8 mouse cellular contexts compared by ENCODE assay signal in the genomic region with DNA sequence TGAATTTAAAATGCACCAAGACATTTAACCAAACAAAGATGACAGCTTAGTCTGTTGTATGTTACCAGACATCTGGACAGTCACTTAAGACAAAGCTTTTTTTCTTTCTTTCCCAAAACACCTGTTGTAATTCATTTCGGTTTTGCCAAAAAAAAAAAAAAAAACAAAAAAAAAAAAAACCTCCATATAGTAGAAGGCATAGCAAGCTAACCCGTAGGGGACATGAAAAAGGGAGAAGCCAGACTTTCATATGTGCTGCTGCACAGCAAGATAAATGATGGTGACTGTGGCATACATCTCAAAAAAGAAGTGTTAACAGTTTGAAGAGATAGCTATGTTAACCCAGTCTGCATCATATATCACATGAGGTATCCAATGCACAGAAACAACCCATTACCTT. TPM values are rescaled to one million over a fixed set of nuclear protein-coding genes. Genes with fewer than 3 reads are reported as not detected.
DNase-seq lines count a peak whose midpoint lies in the region; ATAC-seq and TF ChIP-seq lines count a peak whose summit lies in the region.

No protein-coding gene starts in this region.

- no peak for TF ChIP-seq CTCF in lung, postnatal 0 days (IDR thresholded peaks at IDR 0.05)
- no peak for TF ChIP-seq CTCF in cerebellum, adult 2 months (IDR thresholded peaks at IDR 0.05; ENCODE audit: borderline replicate concordance, insufficient read depth, low read depth, low read length)

- no peaks in the 10 kb centered on the region for H3K36me3 ChIP-seq in lung, postnatal 0 days (ENCODE audit: insufficient read depth, low read length)
- H3K36me3 ChIP-seq in forebrain, embryonic 13.5 days (ENCODE audit: poor library complexity, severe bottlenecking): no peaks in the 10 kb centered on the region
- H3K36me3 ChIP-seq in liver, embryonic 12.5 days: no peaks in the 10 kb centered on the region
- no peaks in the 10 kb centered on the region for H3K36me3 ChIP-seq in stomach, embryonic 15.5 days

- no peak for TF ChIP-seq EP300 in lung, postnatal 0 days (IDR thresholded peaks at IDR 0.05)

- peak overlapping the region; percentile 63 for H3K4me3 ChIP-seq in lung, postnatal 0 days (ENCODE audit: low read depth, low read length)
- peak overlapping the region; percentile 50 for H3K4me3 ChIP-seq in forebrain, embryonic 13.5 days
- H3K4me3 ChIP-seq in liver, embryonic 12.5 days: peak overlapping the region; percentile 65
- peak overlapping the region; percentile 61 for H3K4me3 ChIP-seq in stomach, embryonic 15.5 days (replicated peaks)
- H3K4me3 ChIP-seq in cerebellum, adult 2 months (replicated peaks; ENCODE audit: insufficient read depth, low read depth, low read length): no peak overlapping the region

- 29% methylated on average over 2 of the region's 2 CpGs for WGBS in lung, postnatal 0 days
- 71% methylated on average over 2 of the region's 2 CpGs for WGBS in forebrain, embryonic 13.5 days
- 38% methylated on average over 2 of the region's 2 CpGs for WGBS in liver, embryonic 12.5 days (ENCODE audit: insufficient replicate concordance)
- WGBS in stomach, embryonic 15.5 days: 34% methylated on average over 2 of the region's 2 CpGs
- WGBS in cerebellum, adult 2 months: 35% methylated on average over 2 of the region's 2 CpGs

- ATAC-seq in lung, postnatal 0 days: no peak
- ATAC-seq in forebrain, embryonic 13.5 days: no peak
- ATAC-seq in liver, embryonic 12.5 days: no peak
- no peak for ATAC-seq in stomach, embryonic 15.5 days (ENCODE audit: insufficient read depth, low FRiP score, low read depth)

- H3K4me2 ChIP-seq in lung, postnatal 0 days (replicated peaks; ENCODE audit: low read depth, low read length): peak overlapping the region; percentile 86
- peak overlapping the region; percentile 96 for H3K4me2 ChIP-seq in forebrain, embryonic 13.5 days
- peak overlapping the region; percentile 85 for H3K4me2 ChIP-seq in liver, embryonic 12.5 days
- peak overlapping the region; percentile 96 for H3K4me2 ChIP-seq in stomach, embryonic 15.5 days

- peak overlapping the region; percentile 39 for H3K27ac ChIP-seq in lung, postnatal 0 days (ENCODE audit: low read length)
- H3K27ac ChIP-seq in forebrain, embryonic 13.5 days: no peak overlapping the region
- H3K27ac ChIP-seq in liver, embryonic 12.5 days: no peak overlapping the region
- peak overlapping the region; percentile 53; the same call in 1 of the 2 replicates for H3K27ac ChIP-seq in stomach, embryonic 15.5 days
- no peak overlapping the region for H3K27ac ChIP-seq in cerebellum, adult 2 months (ENCODE audit: insufficient read depth, low read length)

- no peaks in the 10 kb centered on the region for H3K27me3 ChIP-seq in lung, postnatal 0 days (replicated peaks; ENCODE audit: insufficient read depth, low read length)
- H3K27me3 ChIP-seq in forebrain, embryonic 13.5 days: no peaks in the 10 kb centered on the region
- H3K27me3 ChIP-seq in liver, embryonic 12.5 days (replicated peaks): no peaks in the 10 kb centered on the region; the same call in 1 of the 2 replicates
- H3K27me3 ChIP-seq in stomach, embryonic 15.5 days (replicated peaks): no peaks in the 10 kb centered on the region
- H3K27me3 ChIP-seq in cerebellum, adult 2 months (ENCODE audit: control insufficient read depth, insufficient read depth, low read length): no peaks in the 10 kb centered on the region; the same call in 1 of the 2 replicates

- no peaks in the 10 kb centered on the region for H3K9me3 ChIP-seq in lung, postnatal 0 days (ENCODE audit: low read length)
- H3K9me3 ChIP-seq in forebrain, embryonic 13.5 days (replicated peaks): no peaks in the 10 kb centered on the region
- no peaks in the 10 kb centered on the region for H3K9me3 ChIP-seq in liver, embryonic 12.5 days (replicated peaks)
- no peaks in the 10 kb centered on the region for H3K9me3 ChIP-seq in stomach, embryonic 15.5 days

- H3K9ac ChIP-seq in lung, postnatal 0 days (replicated peaks; ENCODE audit: low read depth): no peak overlapping the region
- peak overlapping the region; percentile 63; the same call in 1 of the 2 replicates for H3K9ac ChIP-seq in forebrain, embryonic 13.5 days
- no peak overlapping the region for H3K9ac ChIP-seq in liver, embryonic 12.5 days
- H3K9ac ChIP-seq in stomach, embryonic 15.5 days: no peak overlapping the region

- TF ChIP-seq POLR2A in cerebellum, adult 2 months (IDR thresholded peaks at IDR 0.05; ENCODE audit: borderline replicate concordance, insufficient read depth, low read length): no peak

- H3K4me1 ChIP-seq in lung, postnatal 0 days (ENCODE audit: insufficient read depth, low read depth, low read length): no peaks in the 10 kb centered on the region
- peaks cover 15% of the 10 kb centered on the region for H3K4me1 ChIP-seq in forebrain, embryonic 13.5 days
- peaks cover 3% of the 10 kb centered on the region; the same call in 1 of the 2 replicates for H3K4me1 ChIP-seq in liver, embryonic 12.5 days
- no peaks in the 10 kb centered on the region for H3K4me1 ChIP-seq in stomach, embryonic 15.5 days
- H3K4me1 ChIP-seq in cerebellum, adult 2 months (ENCODE audit: control insufficient read depth, insufficient read depth, low read length): no peaks in the 10 kb centered on the region; the same call in 1 of the 2 replicates

- no peak for DNase-seq in lung, postnatal 0 days (ENCODE audit: low spot score)
- DNase-seq in lung, postnatal 25 days (ENCODE audit: low spot score): no peak
- no peak for DNase-seq in cerebellum, adult 2 months
- DNase-seq in kidney, postnatal 14 days: no peak
- DNase-seq in kidney, adult 11 months: no peak

RNA-seq across cellular contexts. Expression of a gene that starts 0.5 kb away (rescaled TPM):
- polyA plus RNA-seq in lung, postnatal 0 days (2015; fragmentation: Nextera tagmentation; extraction: Ambion mirVana): 12.6 and 15.6 TPM in 2 replicates
- 0.58 and 0.91 TPM in 2 replicates for polyA plus RNA-seq in forebrain, embryonic 13.5 days (2015; fragmentation: Nextera tagmentation; extraction: Ambion mirVana)
- polyA plus RNA-seq in liver, embryonic 12.5 days (2016; fragmentation: Nextera tagmentation; extraction: Ambion mirVana): 2.1 and 2.4 TPM in 2 replicates
- 5.4 and 5.5 TPM in 2 replicates for polyA plus RNA-seq in stomach, embryonic 15.5 days (2015; fragmentation: Nextera tagmentation; extraction: Ambion mirVana)
- polyA plus RNA-seq in cerebellum, adult 2 months (2012; rRNA removed): 1.5 and 1.7 TPM in 2 replicates

RNA-seq across cellular contexts. Expression of a gene that starts 30.2 kb away (rescaled TPM):
- polyA plus RNA-seq in lung, postnatal 0 days (2015; fragmentation: Nextera tagmentation; extraction: Ambion mirVana): 7.5 and 7.8 TPM in 2 replicates
- 0.39 and 0.54 TPM in 2 replicates for polyA plus RNA-seq in forebrain, embryonic 13.5 days (2015; fragmentation: Nextera tagmentation; extraction: Ambion mirVana)
- 0.86 and 0.87 TPM in 2 replicates for polyA plus RNA-seq in liver, embryonic 12.5 days (2016; fragmentation: Nextera tagmentation; extraction: Ambion mirVana)
- polyA plus RNA-seq in stomach, embryonic 15.5 days (2015; fragmentation: Nextera tagmentation; extraction: Ambion mirVana): 1.6 and 2.2 TPM in 2 replicates
- 5.4 and 8.5 TPM in 2 replicates for polyA plus RNA-seq in cerebellum, adult 2 months (2012; rRNA removed)

RNA-seq across cellular contexts. Expression of a gene that starts 35.8 kb away (rescaled TPM):
- polyA plus RNA-seq in lung, postnatal 0 days (2015; fragmentation: Nextera tagmentation; extraction: Ambion mirVana): 0.27 and 0.44 TPM in 2 replicates
- polyA plus RNA-seq in forebrain, embryonic 13.5 days (2015; fragmentation: Nextera tagmentation; extraction: Ambion mirVana): not detected in 2 replicates
- polyA plus RNA-seq in liver, embryonic 12.5 days (2016; fragmentation: Nextera tagmentation; extraction: Ambion mirVana): 0.17 TPM in 1 of 2 replicates, not detected in the other
- 0.13 and 0.31 TPM in 2 replicates for polyA plus RNA-seq in stomach, embryonic 15.5 days (2015; fragmentation: Nextera tagmentation; extraction: Ambion mirVana)
- 1.7 and 2.4 TPM in 2 replicates for polyA plus RNA-seq in cerebellum, adult 2 months (2012; rRNA removed)

Comparison
In these comparisons a context has a peak if more than half of its experiments do, and no peak if none do; other contexts are left out.
1. H3K27ac ChIP-seq: peak in lung, postnatal 0 days (single experiment) and stomach, embryonic 15.5 days (single experiment); none in forebrain, embryonic 13.5 days (single experiment), liver, embryonic 12.5 days (single experiment) and cerebellum, adult 2 months (single experiment).
2. Peak in every context shown above with its lines, with median percentiles within 50 percentile points of each other: H3K4me2 ChIP-seq.